Mouse (Mus musculus) stomach, postnatal 0 days (tissue): ENCODE measurements around the gene 9330161L09Rik.

Source experiments
- CTCF ChIP-seq: IDR thresholded peaks from 2 replicates; pipeline ENCODE4 v1.5.1; 2016; ENCODE audit warnings: antibody characterized with exemption, low read depth, mild to moderate bottlenecking, moderate library complexity
- EP300 ChIP-seq: optimal IDR thresholded peaks from 2 replicates; pipeline ENCODE3; 2016; ENCODE audit warnings: antibody characterized with exemption

GRCm38 (mm10) chr12:103368326-103368669 lies 39.3 kb downstream of the 9330161L09Rik start:
- TF ChIP-seq CTCF (no peak), EP300 (no peak)
